Mouse (Mus musculus): ENCODE results near the gene Epo. TPM values are rescaled to one million over a fixed set of nuclear protein-coding genes. Genes with fewer than 3 reads are reported as not detected.

Gene Epo
- polyA plus RNA-seq, 1 experiment from 2014 or later: not detected

DNA sequence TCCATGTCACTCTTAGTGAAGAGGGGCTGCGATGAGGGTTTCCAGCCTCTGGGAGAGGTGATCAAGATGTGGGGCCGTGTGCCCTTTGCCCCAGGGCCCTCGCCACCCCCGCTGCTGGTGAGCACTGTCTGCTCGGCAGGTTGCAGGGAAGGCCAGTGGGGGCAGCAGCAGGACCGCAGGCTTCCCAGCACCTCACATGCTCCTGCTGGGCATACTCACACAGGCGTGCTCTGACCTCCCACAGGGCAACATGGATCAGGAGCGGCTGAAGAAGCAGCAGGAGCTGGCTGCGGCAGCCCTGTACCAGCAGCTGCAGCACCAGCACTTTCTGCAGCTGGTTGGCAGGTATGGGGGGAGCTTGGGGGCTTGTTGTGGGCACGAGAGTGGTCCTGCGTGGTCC, 10.3 kb downstream of the Epo start:
- ChIA-PET POLR2A (interaction anchor here (1.1 to 2.4 kb wide), 2 partner anchors 9 to 11 kb away, joined by 3 to 12 read pairs; no protein-coding TSS in a partner anchor), CTCF (interaction anchor here (0.7 to 3.6 kb wide), 2 partner anchors 10 to 12 kb away, joined by 3 to 17 read pairs; no protein-coding TSS in a partner anchor)
- DNase-seq (ENCODE audit: low read depth, low spot score): no peak
- no peak for TF ChIP-seq CTCF (IDR thresholded peaks at IDR 0.05)
- ATAC-seq: no peak
- no peaks in the 10 kb centered on the region for H3K27me3 ChIP-seq
- in situ Hi-C loops (cut with MboI; ENCODE audit: low pct_unique_long_range_greater_than_20kb): no loop called here

DNA sequence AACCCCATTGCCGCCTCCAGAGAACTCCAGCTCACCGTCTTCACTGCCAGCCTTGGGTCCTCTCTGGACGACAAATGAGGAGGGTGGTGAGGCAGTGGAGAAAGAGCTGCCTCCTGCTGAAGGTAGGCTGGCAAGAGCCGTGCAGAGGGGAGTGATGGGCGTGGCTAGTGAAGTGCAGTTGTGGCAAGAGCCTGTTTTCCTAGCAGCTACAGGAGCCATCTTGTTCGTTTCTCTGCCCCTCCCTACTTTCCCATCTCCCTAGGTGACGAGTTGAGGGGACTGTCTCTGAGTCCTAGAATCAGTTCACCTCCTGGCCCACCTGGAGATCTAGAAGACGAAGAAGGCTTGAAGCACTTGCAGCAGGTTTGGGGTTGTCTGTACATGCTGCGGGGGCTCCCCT, 11.2 kb downstream of the Epo start:
- CTCF ChIA-PET: interaction anchor here (1.3 to 3.6 kb wide), 2 partner anchors 9 to 19 kb away, joined by 4 to 17 read pairs; partner anchors contain the start of gene Pop7
- in situ Hi-C loops (cut with MboI; ENCODE audit: low pct_unique_long_range_greater_than_20kb): no loop called here

GRCm38 (mm10) chr5:137519691-137520550, 13.1 kb downstream of the Epo start:
- ChIA-PET CTCF (interaction anchor here (2.7 kb wide), 1 partner anchor 10 kb away, joined by 17 read pairs; no protein-coding TSS in a partner anchor), POLR2A (interaction anchor here (3.2 kb wide), 1 partner anchor 10 kb away, joined by 9 read pairs; no protein-coding TSS in a partner anchor)
- no peaks in the 10 kb centered on the region for H3K27me3 ChIP-seq
- TF ChIP-seq CTCF (IDR thresholded peaks at IDR 0.05): no peak
- DNase-seq (ENCODE audit: low read depth, low spot score) (no peak), ATAC-seq (no peak)
- in situ Hi-C loops (cut with MboI; ENCODE audit: low pct_unique_long_range_greater_than_20kb): no loop called here

More for the DNA sequence above, 11.2 kb downstream of the Epo start:
- no peak for TF ChIP-seq CTCF (IDR thresholded peaks at IDR 0.05)
- no peaks in the 10 kb centered on the region for H3K27me3 ChIP-seq
- ATAC-seq (no peak), DNase-seq (ENCODE audit: low read depth, low spot score) (no peak)
- POLR2A ChIA-PET: interaction anchor here (1.5 kb wide), 1 partner anchor 11 kb away, joined by 4 read pairs; no protein-coding TSS in a partner anchor

DNA sequence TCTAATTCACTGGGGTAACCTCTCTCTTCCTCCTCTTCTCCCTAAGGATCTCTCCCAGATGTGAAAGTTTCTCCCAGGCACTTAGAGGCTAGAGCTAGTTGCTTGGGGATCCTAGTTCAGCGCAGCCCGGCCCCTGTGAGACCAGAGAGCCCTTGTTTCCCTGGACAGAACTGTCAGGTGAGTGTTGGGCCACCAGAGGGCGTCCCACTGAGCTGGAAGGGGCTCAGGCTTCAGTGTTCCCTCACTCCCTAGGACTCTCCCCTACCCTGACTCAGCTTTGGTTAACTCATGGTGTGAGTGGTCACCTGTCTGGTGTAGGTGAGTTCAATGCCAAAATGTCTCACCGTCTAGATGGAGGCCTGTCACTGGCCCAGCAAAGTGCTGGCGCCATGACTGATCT, 14.6 kb downstream of the Epo start, which contains the start of gene Gigyf1:
Gene Gigyf1 (plus strand): TSS at position 113 of the 400 bp plus-strand sequence.
- DNase-seq (ENCODE audit: low read depth, low spot score): no peak
- no peak for TF ChIP-seq CTCF (IDR thresholded peaks at IDR 0.05)
- POLR2A ChIA-PET: interaction anchor here (1.1 to 3.2 kb wide), 2 partner anchors 9 to 11 kb away, joined by 3 to 9 read pairs; no protein-coding TSS in a partner anchor
- CTCF ChIA-PET: interaction anchor here (0.7 to 2.7 kb wide), 3 partner anchors 12 to 23 kb away, joined by 3 to 17 read pairs (median 9); partner anchors contain the start of gene Pop7
- in situ Hi-C loops (cut with MboI; ENCODE audit: low pct_unique_long_range_greater_than_20kb): no loop called here
- H3K27me3 ChIP-seq: no peaks in the 10 kb centered on the region
- no peak for ATAC-seq

DNA sequence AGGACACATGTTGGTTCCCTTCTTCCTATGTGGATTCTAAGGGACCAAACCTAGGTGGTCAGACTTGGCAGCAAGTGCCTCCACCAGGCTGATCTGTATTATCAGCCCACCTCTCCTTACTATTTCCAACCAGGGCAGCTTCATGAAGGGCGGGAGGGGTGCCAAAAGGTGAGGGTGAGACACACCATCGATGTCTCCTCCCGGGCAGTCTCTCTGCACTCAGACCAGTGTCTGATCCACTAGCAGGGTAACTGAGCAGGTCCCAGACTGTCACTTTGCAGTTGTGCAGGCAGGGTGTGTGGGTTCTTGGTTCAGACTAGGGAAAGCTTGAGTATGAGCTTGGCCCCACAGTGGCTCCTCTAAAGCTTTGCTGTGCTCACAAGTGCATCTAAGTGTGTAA, 18.2 kb downstream of the Epo start:
- ChIA-PET POLR2A (interaction anchor here (1.4 kb wide), 1 partner anchor 16 kb away, joined by 4 read pairs; no protein-coding TSS in a partner anchor), CTCF (interaction anchor here (1.8 to 4.4 kb wide), 2 partner anchors 12 to 13 kb away, joined by 3 to 30 read pairs; partner anchors contain the start of gene Pop7)
- no peak for ATAC-seq
- in situ Hi-C loops (cut with MboI; ENCODE audit: low pct_unique_long_range_greater_than_20kb): no loop called here
- no peaks in the 10 kb centered on the region for H3K27me3 ChIP-seq
- DNase-seq (ENCODE audit: low read depth, low spot score): no peak
- TF ChIP-seq CTCF (IDR thresholded peaks at IDR 0.05): no peak

DNA sequence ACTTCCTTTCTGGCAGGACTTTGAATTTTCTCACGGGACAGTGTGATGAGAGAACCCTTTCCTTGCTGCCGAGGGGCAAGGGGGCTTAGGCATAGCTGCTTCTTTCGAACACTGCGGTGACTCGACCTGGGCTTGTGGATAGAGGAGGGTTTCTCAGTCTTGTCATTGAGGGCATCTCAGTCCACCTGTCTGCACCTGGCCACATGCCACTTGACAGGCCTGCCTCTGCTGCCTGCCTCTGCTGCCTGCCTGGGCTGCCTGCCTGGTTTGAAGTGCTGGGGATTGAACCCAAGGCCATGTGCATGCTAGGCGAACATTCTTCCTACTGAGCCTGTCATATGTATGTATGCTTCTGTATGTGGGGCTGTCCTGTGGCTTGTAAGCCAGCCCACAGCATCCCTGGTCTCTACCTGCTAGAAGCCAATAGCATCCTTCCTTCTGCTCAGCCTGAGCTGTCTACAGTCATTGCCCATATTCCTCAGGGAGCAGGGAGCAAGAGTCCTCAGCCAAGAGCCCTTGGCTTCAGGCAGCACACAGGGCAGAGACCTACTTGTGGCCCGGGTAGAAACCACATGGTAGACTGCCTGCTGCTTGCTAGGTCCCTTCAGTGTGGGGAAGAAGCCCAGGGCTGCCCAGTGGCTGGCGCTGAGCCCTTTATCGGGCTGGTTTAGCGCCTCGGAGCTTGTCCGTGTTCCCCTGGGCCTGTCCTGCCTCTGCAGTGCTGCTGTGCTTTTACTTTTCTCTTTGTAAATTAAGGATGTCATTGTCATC, 18.9 kb downstream of the Epo start:
- CTCF ChIA-PET: interaction anchor here (1.0 to 4.4 kb wide), 5 partner anchors 9 to 18 kb away, joined by 3 to 30 read pairs (median 11); partner anchors contain the start of gene Pop7
- no peak for DNase-seq (ENCODE audit: low read depth, low spot score)
- no peak for ATAC-seq
- no peaks in the 10 kb centered on the region for H3K27me3 ChIP-seq
- no peak for TF ChIP-seq CTCF (IDR thresholded peaks at IDR 0.05)
- POLR2A ChIA-PET: interaction anchor here (1.4 kb wide), 1 partner anchor 17 kb away, joined by 4 read pairs; no protein-coding TSS in a partner anchor
- in situ Hi-C loops (cut with MboI; ENCODE audit: low pct_unique_long_range_greater_than_20kb): no loop called here

- CTCF ChIA-PET: interaction anchor here (1.0 to 4.4 kb wide), 7 partner anchors 10 to 87 kb away, joined by 3 to 30 read pairs (median 5); partner anchors contain the start of gene Pop7
- DNase-seq (ENCODE audit: low read depth, low spot score) (no peak), ATAC-seq (no peak)
- in situ Hi-C loops (cut with MboI; ENCODE audit: low pct_unique_long_range_greater_than_20kb): no loop called here
- POLR2A ChIA-PET: interaction anchor here (0.7 to 1.3 kb wide), 4 partner anchors 13 to 228 kb away, joined by 4 to 5 read pairs (median 5); no protein-coding TSS in a partner anchor
- no peak for TF ChIP-seq CTCF (IDR thresholded peaks at IDR 0.05)
- H3K27me3 ChIP-seq: no peaks in the 10 kb centered on the region
These were observed 19.9 kb downstream of the Epo start for GRCm38 (mm10) chr5:137512847-137513794.

- H3K27me3 ChIP-seq: no peaks in the 10 kb centered on the region
- DNase-seq (ENCODE audit: low read depth, low spot score): no peak
- ChIA-PET POLR2A (interaction anchor here (0.8 to 1.3 kb wide), 5 partner anchors 9 to 18 kb away, joined by 3 to 5 read pairs (median 4); no protein-coding TSS in a partner anchor), CTCF (interaction anchor here (1.4 to 4.4 kb wide), 3 partner anchors 9 to 88 kb away, joined by 3 to 30 read pairs (median 17); partner anchors contain the start of gene Pop7)
- TF ChIP-seq CTCF (IDR thresholded peaks at IDR 0.05): no peak
- in situ Hi-C loops (cut with MboI; ENCODE audit: low pct_unique_long_range_greater_than_20kb): no loop called here
- ATAC-seq: no peak
These were observed 21.3 kb downstream of the Epo start for GRCm38 (mm10) chr5:137511706-137512105.
